Mouse (Mus musculus): ENCODE data around the gene Dennd5a. TPM values are rescaled to one million over a fixed set of nuclear protein-coding genes. Genes with fewer than 3 reads are reported as not detected.
A peak's percentile ranks its signal among the peaks of the same experiment; 100 is the strongest.

The Dennd5a gene
- polyA plus RNA-seq, 1 experiment from 2014 or later = 48.4 TPM

- Histone ChIP-seq H3K27ac (no peak overlapping the region), H3K4me3 (replicated peaks) (no peak overlapping the region), H3K4me2 (no peak overlapping the region), H3K9me3 (no peaks in the 10 kb centered on the region), H3K27me3 (no peaks in the 10 kb centered on the region; the same call in 1 of the 2 replicates), H3K9ac (replicated peaks) (no peak overlapping the region), H3K36me3 (no peaks in the 10 kb centered on the region), H3K4me1 (replicated peaks) (peaks cover 8% of the 10 kb centered on the region; the same call in 1 of the 2 replicates)
- ATAC-seq (ENCODE audit: insufficient number of reproducible peaks, insufficient read depth, low FRiP score, low TSS enrichment, low read depth) = no peak
- WGBS = 53% methylated on average over 12 of the region's 12 CpGs
Observed at GRCm38 (mm10) chr7:109879158-109879557, 81.1 kb downstream of the Dennd5a start.

GRCm38 (mm10) chr7:109876085-109876484, 84.2 kb downstream of the Dennd5a start:
- WGBS = 55% methylated on average over 8 of the region's 8 CpGs
- Histone ChIP-seq H3K9me3 (no peaks in the 10 kb centered on the region), H3K27me3 (no peaks in the 10 kb centered on the region; the same call in 1 of the 2 replicates), H3K4me3 (replicated peaks) (no peak overlapping the region), H3K4me1 (replicated peaks) (peaks cover 8% of the 10 kb centered on the region; the same call in 1 of the 2 replicates), H3K27ac (no peak overlapping the region), H3K9ac (replicated peaks) (no peak overlapping the region), H3K36me3 (no peaks in the 10 kb centered on the region), H3K4me2 (no peak overlapping the region)
- no peak for ATAC-seq (ENCODE audit: insufficient number of reproducible peaks, insufficient read depth, low FRiP score, low TSS enrichment, low read depth)

GRCm38 (mm10) chr7:109875598-109875997, 84.7 kb downstream of the Dennd5a start:
- H3K36me3 ChIP-seq = no peaks in the 10 kb centered on the region
- WGBS = 51% methylated on average over 3 of the region's 3 CpGs
- no peaks in the 10 kb centered on the region; the same call in 1 of the 2 replicates for H3K27me3 ChIP-seq
- H3K9ac ChIP-seq (replicated peaks) = no peak overlapping the region
- no peak overlapping the region for H3K4me3 ChIP-seq (replicated peaks)
- peaks cover 8% of the 10 kb centered on the region; the same call in 1 of the 2 replicates for H3K4me1 ChIP-seq (replicated peaks)
- H3K9me3 ChIP-seq = no peaks in the 10 kb centered on the region
- ATAC-seq (ENCODE audit: insufficient number of reproducible peaks, insufficient read depth, low FRiP score, low TSS enrichment, low read depth) = no peak
- H3K27ac ChIP-seq = no peak overlapping the region
- no peak overlapping the region for H3K4me2 ChIP-seq

- no peak overlapping the region for H3K27ac ChIP-seq
- no peaks in the 10 kb centered on the region; the same call in 1 of the 2 replicates for H3K27me3 ChIP-seq
- no peak overlapping the region for H3K4me3 ChIP-seq (replicated peaks)
- no peak for ATAC-seq (ENCODE audit: insufficient number of reproducible peaks, insufficient read depth, low FRiP score, low TSS enrichment, low read depth)
- no peaks in the 10 kb centered on the region for H3K36me3 ChIP-seq
- no peak overlapping the region for H3K4me2 ChIP-seq
- no peaks in the 10 kb centered on the region for H3K9me3 ChIP-seq
- peaks cover 8% of the 10 kb centered on the region; the same call in 1 of the 2 replicates for H3K4me1 ChIP-seq (replicated peaks)
- no peak overlapping the region for H3K9ac ChIP-seq (replicated peaks)
Observed at GRCm38 (mm10) chr7:109875033-109875432, 85.2 kb downstream of the Dennd5a start.

- Histone ChIP-seq H3K27ac (no peak overlapping the region), H3K9ac (replicated peaks) (no peak overlapping the region), H3K4me1 (replicated peaks) (peaks cover 7% of the 10 kb centered on the region; the same call in 1 of the 2 replicates), H3K9me3 (no peaks in the 10 kb centered on the region), H3K4me3 (replicated peaks) (no peak overlapping the region), H3K4me2 (no peak overlapping the region), H3K27me3 (no peaks in the 10 kb centered on the region; the same call in 1 of the 2 replicates), H3K36me3 (no peaks in the 10 kb centered on the region)
- no peak for ATAC-seq (ENCODE audit: insufficient number of reproducible peaks, insufficient read depth, low FRiP score, low TSS enrichment, low read depth)
- WGBS = 49% methylated on average over 5 of the region's 5 CpGs
Observed at GRCm38 (mm10) chr7:109873170-109873569, 87.1 kb downstream of the Dennd5a start.

GRCm38 (mm10) chr7:109871232-109871631, 89.0 kb downstream of the Dennd5a start:
- H3K4me3 ChIP-seq (replicated peaks) = no peak overlapping the region
- H3K4me1 ChIP-seq (replicated peaks) = peaks cover 15% of the 10 kb centered on the region
- H3K9me3 ChIP-seq = no peaks in the 10 kb centered on the region
- 84% methylated on average over 5 of the region's 5 CpGs for WGBS
- no peak overlapping the region for H3K4me2 ChIP-seq
- ATAC-seq (ENCODE audit: insufficient number of reproducible peaks, insufficient read depth, low FRiP score, low TSS enrichment, low read depth) = no peak
- H3K27me3 ChIP-seq = peaks cover 16% of the 10 kb centered on the region
- no peak overlapping the region for H3K27ac ChIP-seq
- no peaks in the 10 kb centered on the region for H3K36me3 ChIP-seq
- no peak overlapping the region for H3K9ac ChIP-seq (replicated peaks)

DNA sequence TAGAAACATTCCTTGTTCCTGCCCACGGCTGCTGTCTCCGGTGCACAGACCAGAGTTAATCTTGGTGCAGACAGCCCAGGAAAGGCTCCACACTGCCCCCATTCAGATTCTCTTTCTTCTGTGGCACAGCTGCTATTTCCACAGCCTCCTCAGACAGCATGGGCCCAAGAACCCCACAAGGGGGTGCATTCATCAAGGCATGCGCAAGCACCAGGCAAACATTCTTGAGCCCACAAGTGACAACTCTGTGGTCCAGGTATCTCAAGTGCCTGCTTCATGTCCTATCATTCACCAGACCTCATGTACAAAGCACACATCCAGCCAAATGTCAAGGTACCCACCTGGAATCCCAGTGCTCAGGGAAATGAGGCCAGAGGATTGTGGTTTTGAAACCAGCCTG, 91.8 kb downstream of the Dennd5a start:
- ATAC-seq (ENCODE audit: insufficient number of reproducible peaks, insufficient read depth, low FRiP score, low TSS enrichment, low read depth) = no peak
- peaks cover 43% of the 10 kb centered on the region for H3K27me3 ChIP-seq

DNA sequence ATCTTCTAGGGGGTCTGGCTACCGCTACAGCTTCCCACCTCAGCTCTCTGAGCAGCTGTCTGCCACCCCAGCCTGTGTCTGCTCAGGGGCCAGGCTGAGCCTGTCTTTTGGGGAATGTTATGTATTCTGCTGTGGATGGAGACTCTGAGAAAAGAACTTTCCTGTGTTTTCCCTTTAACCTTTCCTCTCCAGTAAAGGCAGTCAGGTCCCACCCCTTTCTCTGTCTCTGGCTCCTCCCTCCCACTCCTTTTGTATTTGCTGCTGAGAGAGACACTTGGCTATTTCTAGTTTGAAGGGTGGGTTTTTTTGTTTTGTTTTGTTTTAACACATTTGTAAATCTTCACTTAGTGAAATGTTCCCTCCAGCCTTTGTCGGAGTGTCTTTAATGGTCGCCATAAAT, 93.6 kb downstream of the Dennd5a start:
- no peak for ATAC-seq (ENCODE audit: insufficient number of reproducible peaks, insufficient read depth, low FRiP score, low TSS enrichment, low read depth)
- H3K4me1 ChIP-seq (replicated peaks) = peaks cover 33% of the 10 kb centered on the region

More for the DNA sequence above, 91.8 kb downstream of the Dennd5a start:
- H3K4me1 ChIP-seq (replicated peaks) = peaks cover 29% of the 10 kb centered on the region
- no peak overlapping the region for H3K4me2 ChIP-seq
- no peak overlapping the region for H3K9ac ChIP-seq (replicated peaks)
- H3K36me3 ChIP-seq = no peaks in the 10 kb centered on the region
- no peak overlapping the region for H3K27ac ChIP-seq
- WGBS = 39% methylated on average over 3 of the region's 3 CpGs
- no peaks in the 10 kb centered on the region for H3K9me3 ChIP-seq
- no peak overlapping the region for H3K4me3 ChIP-seq (replicated peaks)

DNA sequence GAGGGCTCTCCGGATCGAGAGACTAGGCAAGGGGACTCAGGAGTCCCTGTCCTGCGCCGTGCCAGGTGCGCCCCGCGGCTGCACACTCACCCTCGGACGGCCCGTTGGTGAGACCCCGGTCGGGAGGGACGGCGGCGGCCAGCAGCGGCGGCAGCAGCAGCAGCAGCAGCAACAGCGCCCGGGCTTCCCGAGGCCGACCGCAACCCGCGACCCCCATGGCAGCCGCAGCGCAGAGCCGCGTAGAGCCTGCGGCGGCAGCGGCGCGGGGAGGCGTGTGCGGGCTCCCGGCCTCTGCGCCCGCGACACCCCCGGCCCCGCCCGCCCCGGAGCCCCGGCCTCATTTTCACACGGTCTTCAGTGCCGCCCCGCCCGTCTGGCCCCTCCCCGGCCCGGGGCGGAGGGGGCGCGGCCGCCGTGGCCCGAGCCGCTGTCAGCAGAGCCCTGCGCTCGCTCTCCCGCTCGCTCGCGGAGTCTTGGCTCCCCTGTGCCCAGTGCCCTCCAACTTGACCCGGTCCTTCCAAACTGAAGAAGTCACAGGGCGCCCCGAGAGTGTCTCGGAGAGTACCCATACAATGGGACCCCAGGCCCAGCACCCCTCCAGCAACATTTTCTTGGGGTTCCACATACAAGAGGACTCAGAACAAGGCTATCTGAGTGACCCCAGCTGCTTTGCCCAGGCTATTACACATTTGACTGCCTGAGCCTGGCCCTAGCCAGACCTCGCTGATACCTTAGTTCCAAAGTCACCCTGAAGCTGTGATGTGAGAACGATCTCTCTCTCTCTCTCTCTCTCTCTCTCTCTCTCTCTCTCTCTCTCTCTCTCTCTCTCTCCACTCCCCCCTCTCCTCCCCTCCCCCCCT, 94.7 kb downstream of the Dennd5a start, which contains the start of gene Scube2:
Gene Scube2, minus strand, starts transcription at position 310 of the 860 bp plus-strand sequence.
- H3K4me1 ChIP-seq (replicated peaks) = peaks cover 33% of the 10 kb centered on the region
- H3K27ac ChIP-seq = no peak within 1 kb of the TSS
- peak; percentile 66 for ATAC-seq (ENCODE audit: insufficient number of reproducible peaks, insufficient read depth, low FRiP score, low TSS enrichment, low read depth)
- H3K4me3 ChIP-seq (replicated peaks) = peak within 1 kb of the TSS; percentile 68
- H3K9me3 ChIP-seq = no peaks in the 10 kb centered on the region
- peaks cover 53% of the 10 kb centered on the region for H3K27me3 ChIP-seq
- H3K4me2 ChIP-seq = peak within 1 kb of the TSS; percentile 97
- H3K9ac ChIP-seq (replicated peaks) = peak within 1 kb of the TSS; percentile 73
- under 1% methylated on average over 54 of the region's 69 CpGs for whole genome bisulfite sequencing
- no peaks in the 10 kb centered on the region for H3K36me3 ChIP-seq

More for the DNA sequence above, 93.6 kb downstream of the Dennd5a start:
- no peak overlapping the region for H3K27ac ChIP-seq
- 46% methylated on average over 3 of the region's 3 CpGs for WGBS
- no peak overlapping the region for H3K4me2 ChIP-seq
- no peaks in the 10 kb centered on the region for H3K36me3 ChIP-seq
- H3K27me3 ChIP-seq = peaks cover 53% of the 10 kb centered on the region
- no peak overlapping the region for H3K4me3 ChIP-seq (replicated peaks)
- H3K9me3 ChIP-seq = no peaks in the 10 kb centered on the region
- H3K9ac ChIP-seq (replicated peaks) = no peak overlapping the region

DNA sequence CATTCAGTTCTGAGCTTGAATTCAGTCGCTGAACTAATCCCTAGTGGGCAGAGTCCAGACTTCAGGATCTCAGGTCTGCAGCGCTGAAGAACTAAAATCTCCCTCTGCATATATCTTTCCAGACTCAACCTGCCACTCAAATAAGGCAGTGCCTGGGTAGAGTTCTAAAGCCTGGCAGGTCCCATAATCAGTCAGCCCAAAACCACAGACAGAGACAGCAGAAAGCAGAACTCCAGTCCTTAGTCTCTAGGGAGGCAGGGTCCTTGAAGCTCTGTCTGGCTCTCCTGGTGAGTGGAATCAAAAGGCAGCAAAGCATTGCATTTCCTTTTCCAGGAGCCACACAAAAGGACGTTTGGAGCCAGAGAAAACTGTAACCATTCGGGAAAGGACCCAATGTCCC, 96.7 kb downstream of the Dennd5a start:
- peaks cover 29% of the 10 kb centered on the region for H3K4me1 ChIP-seq (replicated peaks)
- no peak overlapping the region for H3K4me2 ChIP-seq
- no peak overlapping the region for H3K27ac ChIP-seq
- H3K27me3 ChIP-seq = peaks cover 53% of the 10 kb centered on the region
- no peaks in the 10 kb centered on the region for H3K36me3 ChIP-seq
- no peak overlapping the region for H3K9ac ChIP-seq (replicated peaks)
- H3K4me3 ChIP-seq (replicated peaks) = no peak overlapping the region
- WGBS = 23% methylated on average over 4 of the region's 4 CpGs
- ATAC-seq (ENCODE audit: insufficient number of reproducible peaks, insufficient read depth, low FRiP score, low TSS enrichment, low read depth) = no peak
- H3K9me3 ChIP-seq = no peaks in the 10 kb centered on the region

GRCm38 (mm10) chr7:109860162-109860561, 100.1 kb downstream of the Dennd5a start:
- Histone ChIP-seq H3K4me3 (replicated peaks) (no peak overlapping the region), H3K9ac (replicated peaks) (no peak overlapping the region), H3K27me3 (peaks cover 27% of the 10 kb centered on the region), H3K4me1 (replicated peaks) (peaks cover 9% of the 10 kb centered on the region; the same call in 1 of the 2 replicates), H3K9me3 (no peaks in the 10 kb centered on the region), H3K4me2 (no peak overlapping the region), H3K27ac (no peak overlapping the region), H3K36me3 (no peaks in the 10 kb centered on the region)
- no peak for ATAC-seq (ENCODE audit: insufficient number of reproducible peaks, insufficient read depth, low FRiP score, low TSS enrichment, low read depth)
- 84% methylated on average over 7 of the region's 7 CpGs for WGBS
